Mouse (Mus musculus) cerebellum, adult 2 months (tissue): ENCODE results near the gene Synpr. TPM values are rescaled to one million over a fixed set of nuclear protein-coding genes. Genes with fewer than 3 reads are reported as not detected.

Experiments
- DNase-seq, 2 experiments: peaks; one replicate each; pipeline ENCODE4 v3.0.0; 2021
- H3K27ac ChIP-seq: fragments of 200-500 bp; 2 replicates; pipeline ENCODE4 v1.5.1; 2012; ENCODE audit warnings: low read length, control low read depth, inconsistent platforms; ENCODE audit not compliant: insufficient read depth
- H3K27me3 ChIP-seq: fragments of 200-500 bp; 2 replicates; pipeline ENCODE4 v1.6.1; 2012; ENCODE audit warnings: inconsistent platforms, mild to moderate bottlenecking, low read length, moderate library complexity; ENCODE audit not compliant: control insufficient read depth, insufficient read depth
- H3K4me1 ChIP-seq: fragments of 200-500 bp; 2 replicates; pipeline ENCODE4 v1.6.1; 2011; ENCODE audit warnings: low read length; ENCODE audit not compliant: control insufficient read depth, insufficient read depth
- H3K4me3 ChIP-seq: fragments of 200-500 bp; replicated peaks from 2 replicates; pipeline ENCODE3; 2011; ENCODE audit warnings: mild to moderate bottlenecking, low read depth, low read length, control low read depth; ENCODE audit not compliant: insufficient read depth
- CTCF ChIP-seq: fragments of 200-500 bp; IDR thresholded peaks from 2 replicates; pipeline ENCODE4 v1.5.1; 2011; ENCODE audit warnings: low read depth, mild to moderate bottlenecking, control low read depth, low read length, moderate library complexity, borderline replicate concordance; ENCODE audit not compliant: insufficient read depth
- POLR2A ChIP-seq: fragments of 200-500 bp; IDR thresholded peaks from 2 replicates; pipeline ENCODE4 v1.6.1; 2011; ENCODE audit warnings: low read length, control low read depth, borderline replicate concordance; ENCODE audit not compliant: insufficient read depth
- WGBS: fragments of 180-500 bp; shearing (Covaris S2); methylation state at CpG from one replicate; pipeline ENCODE4 v1.1.7; 2018; 5-methylcytosine and 5-hydroxymethylcytosine counted together
- polyA plus RNA-seq: library from polyadenylated mRNA; depleted of rRNA; stranded (reverse); fragments of >200 nt; gene quantifications from 2 replicates; pipeline ENCODE4 v1.2.3, GENCODE M21; 2012

Synpr gene
- polyA plus RNA-seq, 1 experiment = 50.8 TPM

DNA sequence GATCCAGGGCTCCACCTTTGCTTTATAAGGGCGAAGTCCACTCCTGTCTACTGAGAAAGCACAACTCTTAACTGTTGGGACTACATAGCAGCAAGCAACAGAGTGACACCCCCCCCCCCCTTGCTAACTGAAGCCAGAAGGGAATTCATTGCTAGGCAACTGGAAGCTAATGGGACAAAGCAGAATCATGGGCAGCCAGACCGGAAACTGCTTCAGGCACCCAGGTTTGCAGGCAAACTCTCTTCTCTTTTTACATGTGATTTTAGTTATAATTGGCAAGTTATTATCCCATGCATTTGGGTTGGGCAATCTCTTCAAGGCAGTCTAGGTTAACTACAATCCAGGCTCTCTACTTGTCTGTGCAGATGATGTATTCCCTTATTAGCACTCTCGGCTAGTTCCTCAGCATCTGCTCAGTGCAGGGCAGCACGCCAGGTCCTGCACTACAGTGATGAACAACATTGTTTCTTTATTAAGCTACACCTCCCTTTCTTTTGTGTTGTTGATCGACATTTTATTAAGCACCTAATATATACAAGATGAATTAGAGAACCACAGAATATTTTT lies 72.6 kb downstream of the Synpr start:
- Histone ChIP-seq H3K27ac (no peak overlapping the region), H3K4me3 (no peak overlapping the region), H3K27me3 (no peaks in the 10 kb centered on the region), H3K4me1 (peaks cover 5% of the 10 kb centered on the region)
- DNase-seq = peak in 1 of 2 experiments; percentile 17
- 78% methylated on average over 5 of the region's 5 CpGs for WGBS
- no peak for TF ChIP-seq POLR2A
- no peak for TF ChIP-seq CTCF

GRCm38 (mm10) chr14:13358037-13358436 lies 73.5 kb downstream of the Synpr start:
- WGBS = 2% methylated on average over 2 of the region's 2 CpGs
- no peaks in the 10 kb centered on the region for H3K27me3 ChIP-seq
- TF ChIP-seq CTCF = no peak
- TF ChIP-seq POLR2A = no peak

DNA sequence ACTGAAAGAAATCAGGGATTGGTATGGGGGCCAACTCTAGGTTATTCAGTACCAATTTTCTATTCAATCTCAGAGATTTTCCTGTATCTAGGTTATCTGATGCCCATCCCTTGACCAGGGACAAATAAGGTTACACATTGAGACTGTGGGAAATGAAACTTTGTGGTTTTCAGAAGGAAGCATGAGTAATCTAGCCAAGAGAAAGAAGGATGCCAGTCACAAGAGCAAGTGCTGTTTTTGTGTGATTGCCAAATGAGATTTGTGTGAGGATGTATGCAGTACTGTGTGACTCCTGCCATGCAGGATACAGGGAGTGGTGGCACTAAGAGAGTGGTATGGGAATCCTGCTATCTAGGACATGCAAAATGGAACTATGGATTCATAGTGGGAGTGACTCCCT lies 76.6 kb downstream of the Synpr start:
- TF ChIP-seq POLR2A = no peak
- no peak for TF ChIP-seq CTCF
- DNase-seq = no peak
- Histone ChIP-seq H3K27me3 (no peaks in the 10 kb centered on the region), H3K4me1 (peaks cover 5% of the 10 kb centered on the region), H3K27ac (no peak overlapping the region), H3K4me3 (no peak overlapping the region)

More at GRCm38 (mm10) chr14:13358037-13358436, 73.5 kb downstream of the Synpr start:
- DNase-seq = peak; percentile 20 to 63
- no peak overlapping the region for H3K27ac ChIP-seq
- H3K4me1 ChIP-seq = peaks cover 5% of the 10 kb centered on the region
- H3K4me3 ChIP-seq = no peak overlapping the region

- Histone ChIP-seq H3K27ac (no peak overlapping the region), H3K4me1 (peaks cover 5% of the 10 kb centered on the region), H3K4me3 (no peak overlapping the region), H3K27me3 (no peaks in the 10 kb centered on the region)
- DNase-seq = no peak
- TF ChIP-seq CTCF = no peak
- no peak for TF ChIP-seq POLR2A
- WGBS = 95% methylated on average over 3 of the region's 3 CpGs
Measured at GRCm38 (mm10) chr14:13361642-13362041, 77.1 kb downstream of the Synpr start.

DNA sequence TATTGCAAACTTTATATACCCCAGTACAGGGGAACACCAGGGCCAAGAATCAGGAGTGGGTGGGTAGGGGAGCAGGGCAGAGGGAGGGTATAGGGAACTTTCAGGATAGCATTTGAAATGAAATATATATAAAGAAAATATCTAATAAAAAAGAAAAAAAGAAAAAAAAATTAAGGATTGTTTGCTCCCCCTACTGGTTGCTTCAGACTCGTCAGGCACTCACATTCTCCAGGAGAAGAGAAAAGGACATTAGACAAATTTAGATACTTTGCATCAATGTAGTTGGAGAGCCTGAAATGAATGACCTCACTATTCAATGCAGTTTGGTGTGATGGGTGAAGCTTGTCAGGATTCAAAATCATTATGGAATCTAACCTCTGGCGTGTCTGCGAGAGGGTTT lies 83.7 kb downstream of the Synpr start:
- TF ChIP-seq CTCF (no peak), POLR2A (no peak)
- Histone ChIP-seq H3K4me3 (no peak overlapping the region), H3K27ac (no peak overlapping the region), H3K4me1 (no peaks in the 10 kb centered on the region), H3K27me3 (no peaks in the 10 kb centered on the region)
- no peak for DNase-seq
- WGBS = 91% methylated on average over 3 of the region's 3 CpGs

DNA sequence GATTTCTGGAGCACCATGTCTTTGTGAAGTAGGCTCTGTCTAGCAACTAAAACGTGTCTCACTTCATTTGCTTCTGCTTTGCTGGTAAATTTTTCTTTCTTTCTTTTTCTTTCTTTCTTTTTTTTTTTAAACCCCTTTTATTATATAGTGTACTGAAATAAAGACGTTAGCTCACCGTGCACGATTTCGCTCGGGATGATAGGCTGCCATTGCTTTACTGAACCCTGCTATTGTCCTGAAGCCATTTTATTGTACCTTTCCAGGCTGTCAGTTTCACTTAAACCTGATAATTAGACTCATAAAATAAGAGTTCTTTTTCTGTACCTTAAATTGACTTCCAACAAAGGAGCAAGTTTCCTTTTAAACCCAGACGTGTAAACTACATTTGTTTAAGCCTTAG lies 104.5 kb downstream of the Synpr start:
- WGBS = 73% methylated on average over 7 of the region's 7 CpGs
- no peak for TF ChIP-seq POLR2A
- TF ChIP-seq CTCF = no peak
- Histone ChIP-seq H3K4me3 (no peak overlapping the region), H3K27ac (no peak overlapping the region), H3K4me1 (no peaks in the 10 kb centered on the region; the same call in 1 of the 2 replicates), H3K27me3 (no peaks in the 10 kb centered on the region)
- DNase-seq = no peak

DNA sequence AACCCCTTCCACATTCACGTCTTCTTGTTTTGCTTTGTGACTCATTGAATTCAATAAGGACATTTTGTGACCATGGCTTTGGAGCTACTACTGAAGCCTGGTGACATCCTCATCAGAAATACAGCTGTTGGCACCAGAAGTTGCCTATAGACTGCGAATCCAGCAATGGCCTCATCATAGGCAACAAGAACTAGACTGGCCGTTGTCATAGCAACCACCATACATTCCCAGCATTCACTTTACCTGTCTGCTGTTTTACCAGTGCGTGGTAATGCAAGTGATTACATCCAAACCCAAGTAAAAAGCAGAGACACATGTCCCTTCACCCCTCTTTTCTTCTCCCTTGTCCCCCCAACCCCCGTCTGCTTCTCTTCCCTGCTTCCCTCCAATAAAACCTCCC lies 105.4 kb downstream of the Synpr start:
- H3K4me3 ChIP-seq = no peak overlapping the region
- no peaks in the 10 kb centered on the region; the same call in 1 of the 2 replicates for H3K4me1 ChIP-seq
- DNase-seq = no peak
- H3K27ac ChIP-seq = no peak overlapping the region
- TF ChIP-seq CTCF = no peak
- no peak for TF ChIP-seq POLR2A
- 90% methylated on average over 5 of the region's 5 CpGs for WGBS
- H3K27me3 ChIP-seq = no peaks in the 10 kb centered on the region

- peak in 1 of 2 experiments; percentile 3 for DNase-seq
- Histone ChIP-seq H3K27ac (no peak overlapping the region), H3K4me1 (peaks cover 6% of the 10 kb centered on the region; the same call in 1 of the 2 replicates), H3K27me3 (no peaks in the 10 kb centered on the region), H3K4me3 (no peak overlapping the region)
- WGBS = 25% methylated on average over 6 of the region's 6 CpGs
- TF ChIP-seq CTCF (no peak), POLR2A (no peak)
Measured at GRCm38 (mm10) chr14:13399226-13400020, 114.8 kb downstream of the Synpr start.
